Mouse (Mus musculus) c-Kit-negative CD71-positive TER-119-positive erythroid progenitor cells, embryonic 14.5 days (primary cell): Measurements from ENCODE around the gene Csnk1e.
"Not testable (repeated sequence)": the region's sequence is repeated elsewhere in the genome, so short reads cannot be mapped to it uniquely, and the experiment has no call there.

Source experiments
- DNase-seq: peaks from one replicate; pipeline ENCODE4 v3.0.0-alpha.2; 2013; ENCODE audit warnings: low read depth, low spot score

The Csnk1e gene

DNA sequence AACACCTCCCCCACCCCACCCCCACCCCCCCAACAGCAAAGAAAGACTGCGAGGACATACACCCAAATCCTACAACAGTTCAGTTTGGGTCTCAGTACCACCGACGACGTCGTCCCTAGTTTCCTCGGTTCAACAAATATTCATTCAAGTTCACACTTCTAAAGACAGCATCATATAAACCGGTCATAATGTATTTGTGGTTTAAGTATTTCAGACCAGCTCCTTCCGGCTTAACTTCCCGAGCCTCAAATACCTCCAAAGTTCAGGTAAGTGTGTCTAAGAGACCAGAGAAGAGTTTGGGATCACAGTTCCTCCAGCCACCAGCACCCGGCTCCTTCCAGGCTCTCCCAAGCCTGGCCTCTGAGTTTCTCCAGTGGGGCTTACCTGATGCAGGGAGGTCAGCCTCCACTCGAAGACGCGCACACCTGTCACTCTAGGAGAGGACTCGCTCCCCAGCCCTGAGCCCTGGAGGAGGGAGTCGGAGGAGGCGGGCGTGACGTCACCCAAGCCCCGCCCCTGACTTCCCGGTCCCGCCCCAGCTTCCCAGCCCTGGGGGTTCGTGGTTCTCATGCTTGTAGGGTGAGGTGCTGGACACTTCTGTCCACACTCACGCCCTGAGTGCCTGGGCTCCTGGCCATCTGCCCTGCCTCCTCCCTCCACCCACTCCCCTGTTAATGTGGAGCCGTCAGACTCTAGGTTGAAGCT is at the start of gene Csnk1e:
Gene Csnk1e, minus strand, starts transcription at position 461 of the 705 bp plus-strand sequence.
- no peak for DNase-seq

DNA sequence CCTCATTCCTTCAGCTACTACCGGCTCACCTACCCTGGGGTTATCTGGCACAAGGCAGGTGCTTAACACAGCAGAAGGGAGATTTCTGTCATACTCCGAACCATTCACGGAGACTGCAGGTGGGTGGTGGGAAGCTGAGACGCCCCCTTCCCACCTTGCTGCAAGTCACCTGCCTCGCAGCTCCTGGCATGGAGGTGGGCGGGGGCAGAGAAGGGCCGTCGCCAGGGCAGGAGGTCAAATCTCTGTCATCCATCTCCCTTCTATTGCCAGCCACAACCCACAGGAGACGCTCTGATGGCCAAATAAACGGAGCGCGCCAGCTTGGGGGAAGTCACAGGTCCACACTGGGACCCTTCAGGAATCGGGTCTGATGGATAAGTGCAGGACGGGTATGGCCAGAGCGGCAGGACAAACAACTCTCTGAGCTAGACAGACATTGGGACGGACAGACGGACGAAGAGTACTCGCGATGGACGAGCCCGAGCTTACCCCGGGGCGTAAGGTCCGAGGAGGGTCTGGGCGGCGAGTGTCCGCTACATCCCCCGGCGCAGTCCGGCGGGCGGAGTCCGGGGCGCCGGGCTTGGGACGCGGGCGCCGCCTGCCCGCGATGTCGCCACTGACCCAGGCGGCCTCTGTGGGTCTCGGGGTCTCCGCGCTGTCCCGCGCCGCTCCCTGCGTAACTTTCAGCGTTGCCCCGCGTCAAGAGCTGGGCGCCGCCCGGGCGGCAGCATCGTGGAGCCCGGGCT is 49.5 kb upstream of the Csnk1e start, which contains the start of gene Kcnj4:
Gene Kcnj4, minus strand, starts transcription at position 535 of the 746 bp plus-strand sequence.
- no peak for DNase-seq

DNA sequence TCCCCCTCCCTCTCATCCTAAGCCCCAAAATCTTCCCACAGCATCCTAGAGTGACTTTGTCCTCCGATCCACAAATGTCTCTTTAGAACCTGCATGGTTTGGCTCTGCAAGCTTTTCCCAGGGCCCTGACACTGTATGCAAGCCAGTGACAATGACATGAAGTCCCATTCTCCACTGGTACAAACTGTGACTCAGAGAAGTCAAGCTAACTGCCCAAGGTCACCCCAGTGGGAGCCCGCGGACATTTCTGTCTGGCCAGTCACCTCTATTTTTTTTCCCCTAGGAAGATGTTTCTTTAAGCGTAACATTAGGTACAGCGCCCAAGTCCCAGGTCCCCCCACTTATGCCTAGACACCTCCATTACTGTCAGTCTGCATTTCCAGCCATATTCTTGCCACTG is 48.1 kb upstream of the Csnk1e start:
- no peak for DNase-seq

DNA sequence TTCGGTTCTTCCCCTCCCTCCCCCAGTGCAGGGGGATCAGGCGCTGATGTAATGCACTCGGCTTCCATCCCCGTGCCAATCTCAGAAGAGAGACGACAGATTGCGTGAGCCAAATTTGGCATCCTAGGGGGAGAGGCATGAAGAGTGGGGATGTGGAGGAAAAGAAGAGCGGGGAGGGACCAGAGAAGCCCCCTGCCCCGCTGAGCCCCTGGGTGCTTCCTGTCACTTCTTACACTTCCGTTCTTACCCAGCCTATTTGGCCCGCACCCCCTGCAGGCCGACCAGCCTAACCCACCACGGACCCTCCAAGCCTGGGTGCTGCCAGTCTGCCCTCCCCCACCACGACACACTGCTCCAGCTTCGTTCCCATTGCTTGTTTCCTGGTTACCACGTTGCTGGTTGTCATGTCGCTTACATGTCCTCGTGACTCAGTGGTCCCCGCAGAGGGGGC is 47.5 kb upstream of the Csnk1e start:
- DNase-seq = no peak

DNA sequence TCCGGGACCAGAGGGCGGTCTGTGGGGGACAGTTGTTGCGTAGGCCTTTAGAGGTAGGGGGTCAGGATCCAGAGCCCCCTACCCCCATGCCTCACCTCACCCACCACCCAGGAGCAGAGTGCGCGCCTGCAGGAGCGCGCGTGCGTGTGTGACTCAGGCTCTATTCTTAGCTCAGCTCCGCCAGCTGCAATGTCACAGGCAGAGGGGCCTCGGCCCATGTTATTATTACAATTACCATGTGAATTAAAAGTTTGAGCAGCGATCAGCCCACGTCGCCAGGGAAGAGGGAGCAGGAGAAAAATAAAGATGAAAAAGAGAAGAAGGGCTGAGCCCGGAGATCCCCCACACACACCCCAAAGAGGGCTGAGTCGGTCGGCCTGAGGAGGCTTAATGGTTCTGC is 44.7 kb upstream of the Csnk1e start:
- DNase-seq = no peak

DNA sequence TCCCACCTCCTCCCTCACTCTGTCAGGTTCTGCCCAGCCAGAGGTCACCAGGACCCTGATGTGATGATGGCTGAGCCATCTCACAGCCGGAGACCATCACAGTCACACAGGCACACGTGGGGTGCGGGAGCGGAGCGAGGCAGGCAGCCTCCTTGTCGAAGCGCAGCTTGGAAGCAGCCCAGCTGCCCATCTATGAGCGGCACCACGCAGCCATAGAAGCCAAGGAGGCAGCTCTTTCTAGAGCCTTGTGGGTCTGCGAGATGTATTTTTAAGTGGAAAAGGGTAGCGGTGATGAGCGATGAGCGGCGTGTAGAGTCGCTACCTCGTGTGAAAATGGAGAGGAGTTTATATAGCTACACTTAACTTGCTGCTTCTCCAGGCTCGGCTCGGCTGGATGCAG is 38.2 kb upstream of the Csnk1e start:
- no peak for DNase-seq

DNA sequence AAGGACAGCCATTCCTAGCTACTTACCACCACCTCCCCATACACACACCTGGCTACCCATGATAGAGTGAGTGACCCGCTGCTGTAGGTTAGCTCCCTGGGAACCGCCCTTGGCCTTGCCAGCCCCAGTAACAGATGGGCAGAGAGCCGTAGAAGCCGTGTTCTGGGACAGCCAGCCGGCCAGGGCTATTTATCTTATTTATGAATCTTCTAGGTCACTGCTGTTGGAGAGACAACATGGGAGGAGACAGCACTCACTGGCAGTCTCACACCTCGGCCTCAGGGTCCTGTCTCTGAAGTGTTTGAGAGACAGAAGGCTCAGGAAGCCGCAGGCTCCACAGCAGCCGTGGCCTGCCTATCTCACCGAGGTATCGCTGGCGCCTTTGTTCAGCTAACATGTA is 34.1 kb upstream of the Csnk1e start:
- DNase-seq = no peak

DNA sequence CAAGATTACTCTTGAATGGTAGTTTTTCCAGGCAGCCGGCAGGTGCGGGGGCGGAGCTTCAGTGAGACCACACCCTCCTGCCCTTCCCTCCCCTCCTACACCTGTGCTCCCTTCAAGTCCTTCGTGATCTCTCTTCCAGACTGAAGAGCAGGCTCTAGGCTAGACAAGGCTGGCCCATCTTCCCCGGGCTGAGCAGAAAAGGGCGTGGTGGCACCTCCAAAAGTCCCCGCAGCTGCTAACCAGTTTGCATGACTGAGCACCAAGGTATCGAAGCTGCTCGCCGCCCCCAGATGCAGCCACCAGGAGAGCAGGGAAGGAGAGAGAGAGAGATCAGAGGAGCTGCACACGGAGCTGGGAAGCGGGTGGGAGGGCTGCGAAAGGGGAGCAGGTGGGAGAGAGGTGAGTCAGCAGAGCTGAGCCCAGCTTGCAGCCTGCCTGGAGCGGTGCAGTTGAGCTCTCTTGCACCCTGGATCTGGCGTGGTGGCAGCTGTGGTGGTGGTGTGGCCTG is 25.9 kb upstream of the Csnk1e start:
- no peak for DNase-seq

DNA sequence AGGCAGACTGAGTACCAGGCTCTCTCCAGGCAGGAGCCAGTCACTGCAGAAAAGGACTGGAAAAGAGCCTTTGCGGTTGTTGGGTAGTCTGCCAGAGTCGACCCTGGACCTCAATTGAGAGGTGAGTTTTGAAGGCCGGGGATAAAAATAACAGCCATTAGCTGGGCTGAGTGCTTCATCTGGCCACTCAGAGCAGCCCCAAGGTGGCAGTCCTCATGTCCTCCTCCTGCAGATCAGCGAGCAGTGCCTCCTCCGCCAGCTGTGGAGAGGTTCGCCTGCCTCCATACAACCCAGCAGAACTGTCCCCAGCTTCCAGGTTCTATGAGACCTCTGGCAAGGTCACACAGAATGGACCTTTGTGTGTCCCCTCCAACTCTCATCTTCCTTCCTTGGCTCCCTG is 21.9 kb upstream of the Csnk1e start:
- DNase-seq = no peak

DNA sequence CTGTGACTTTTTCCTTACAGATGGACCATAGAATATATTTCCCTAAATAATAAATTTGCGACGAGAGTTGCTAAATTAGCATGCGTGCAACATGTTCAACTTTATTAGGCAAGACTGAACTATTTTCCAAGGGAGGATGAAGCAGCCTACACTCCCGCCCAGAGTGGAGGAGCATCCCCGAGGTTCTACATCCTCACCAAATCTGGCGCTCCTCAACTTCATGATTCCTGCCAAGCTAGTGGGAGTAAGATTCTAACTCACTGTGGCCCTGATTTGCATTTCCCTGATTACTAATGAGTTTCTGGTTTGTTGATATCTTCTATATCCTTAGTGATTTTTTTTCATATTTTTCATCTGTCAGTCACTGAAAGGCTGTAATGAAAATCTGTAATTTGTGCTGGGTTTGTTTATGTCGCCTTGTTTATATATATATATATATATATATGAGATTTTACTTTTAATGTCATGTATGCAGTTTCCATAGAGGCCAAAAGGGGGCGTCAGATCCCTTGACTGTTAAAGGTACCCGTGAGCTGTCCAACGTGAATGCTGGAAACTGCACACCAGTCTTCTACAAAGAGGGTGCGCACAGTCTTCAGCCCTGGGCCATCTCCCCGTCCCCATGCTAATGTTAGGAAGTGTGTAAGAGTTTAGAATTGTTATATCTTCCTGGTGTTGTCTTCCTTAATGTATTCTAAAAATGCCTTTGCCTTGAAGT is 18.4 kb upstream of the Csnk1e start:
- DNase-seq = no peak

DNA sequence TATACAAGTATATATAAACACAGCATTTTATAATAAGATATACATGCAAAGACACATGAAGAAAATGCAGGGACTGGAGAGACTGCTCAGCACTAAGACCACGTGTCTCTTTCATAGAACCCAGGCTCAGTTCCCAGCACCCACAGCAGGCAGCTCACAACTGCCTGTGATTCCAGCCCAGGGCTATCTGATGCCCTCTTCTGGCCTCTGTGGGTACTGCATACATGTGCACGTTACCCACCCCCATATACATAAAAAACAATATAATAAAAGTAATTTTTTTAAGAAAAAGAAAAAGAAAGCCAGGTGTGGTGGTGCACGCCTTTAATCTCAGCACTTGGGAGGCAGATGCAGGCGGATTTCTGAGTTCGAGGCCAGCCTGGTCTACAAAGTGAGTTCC is 17.7 kb upstream of the Csnk1e start:
- no peak for DNase-seq

DNA sequence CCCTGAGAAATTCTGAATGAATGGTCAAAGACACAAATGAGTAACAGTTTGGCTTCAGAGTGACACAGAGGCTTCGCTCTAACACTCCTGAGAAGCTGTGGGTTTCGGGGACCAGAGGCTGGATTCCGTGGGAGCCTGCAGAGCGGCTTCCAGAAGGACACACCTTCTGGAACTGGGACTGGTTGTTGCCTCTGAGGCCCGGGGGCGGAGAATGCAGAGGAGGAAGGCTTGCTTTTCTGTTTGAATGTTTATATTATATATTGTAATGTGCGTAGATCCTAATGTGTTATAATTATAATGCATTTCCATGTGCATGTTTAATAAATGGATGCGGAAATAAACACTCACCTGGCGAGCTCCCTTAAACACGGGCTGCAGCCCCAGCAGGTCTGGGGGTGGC is 15.7 kb upstream of the Csnk1e start:
- no peak for DNase-seq

DNA sequence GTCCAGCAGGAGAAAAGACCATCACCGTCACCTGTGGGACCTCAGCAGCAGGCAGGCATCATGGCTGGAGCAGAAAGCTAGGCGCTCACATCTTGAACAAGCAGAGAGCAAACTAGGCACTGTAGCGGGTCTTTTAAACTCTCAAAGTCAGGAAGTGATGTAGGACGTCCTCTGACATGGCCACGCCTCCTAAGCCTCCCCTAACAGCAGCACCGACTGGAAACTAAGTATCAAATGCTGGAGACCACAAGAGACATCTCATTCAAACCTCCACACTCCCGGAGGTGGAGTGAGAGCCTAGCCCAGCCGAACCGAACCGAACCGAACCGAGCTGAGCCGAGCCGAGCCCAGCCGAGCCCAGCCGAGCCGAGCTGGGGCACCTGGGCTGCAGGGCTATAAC is 15.2 kb upstream of the Csnk1e start:
- no peak for DNase-seq

DNA sequence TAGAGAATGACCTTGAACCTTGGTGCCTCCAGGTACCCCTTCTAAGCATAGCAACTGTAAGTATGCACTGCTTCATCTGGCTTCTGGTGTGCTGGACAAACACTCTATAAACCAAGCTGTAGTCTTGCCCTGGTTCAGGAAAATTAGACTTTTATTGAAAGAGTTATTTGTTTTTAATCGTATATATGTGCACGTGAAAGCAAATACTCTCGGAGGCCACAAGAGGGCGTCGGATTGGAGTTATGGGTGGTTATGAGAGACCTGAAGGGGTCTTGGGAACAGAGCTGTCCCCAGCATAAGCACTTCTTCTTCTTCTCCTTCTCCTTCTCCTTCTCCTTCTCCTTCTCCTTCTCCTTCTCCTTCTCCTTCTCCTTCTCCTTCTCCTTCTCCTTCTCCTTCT is 14.2 kb upstream of the Csnk1e start:
- no peak for DNase-seq

DNA sequence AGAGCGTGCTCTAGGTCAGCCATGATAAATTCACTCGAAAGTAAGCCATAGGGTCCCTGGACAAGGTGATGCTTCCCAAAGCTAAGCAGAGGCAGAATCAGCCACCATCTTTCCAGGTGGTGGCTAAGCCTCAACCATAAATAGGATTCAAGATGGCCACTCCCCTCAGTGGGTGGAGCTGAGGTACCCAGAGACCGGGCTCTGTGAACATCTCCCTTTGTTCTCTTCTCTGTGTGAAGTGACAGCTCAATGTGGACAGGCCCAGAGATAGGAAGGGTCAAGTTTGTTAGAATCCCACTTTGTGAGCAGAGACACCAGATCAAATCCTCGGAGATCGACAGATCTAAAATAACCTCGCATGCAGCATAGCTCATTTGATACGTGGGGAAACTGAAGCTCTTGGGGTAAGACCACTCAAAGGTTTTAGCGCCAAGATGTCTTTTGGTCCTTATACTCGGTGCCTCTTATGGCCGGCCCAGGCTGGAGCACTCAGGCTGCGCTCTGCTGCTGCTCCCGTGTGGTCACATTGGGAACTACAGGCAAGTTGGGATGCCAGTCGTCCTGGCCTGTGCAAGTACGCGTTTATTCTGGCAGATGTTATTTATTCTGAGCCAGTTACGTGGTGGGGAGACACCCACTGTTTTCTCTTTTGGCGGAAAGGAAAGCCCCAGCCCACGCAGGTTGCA is 11.4 kb upstream of the Csnk1e start:
- peak; percentile 15 for DNase-seq

DNA sequence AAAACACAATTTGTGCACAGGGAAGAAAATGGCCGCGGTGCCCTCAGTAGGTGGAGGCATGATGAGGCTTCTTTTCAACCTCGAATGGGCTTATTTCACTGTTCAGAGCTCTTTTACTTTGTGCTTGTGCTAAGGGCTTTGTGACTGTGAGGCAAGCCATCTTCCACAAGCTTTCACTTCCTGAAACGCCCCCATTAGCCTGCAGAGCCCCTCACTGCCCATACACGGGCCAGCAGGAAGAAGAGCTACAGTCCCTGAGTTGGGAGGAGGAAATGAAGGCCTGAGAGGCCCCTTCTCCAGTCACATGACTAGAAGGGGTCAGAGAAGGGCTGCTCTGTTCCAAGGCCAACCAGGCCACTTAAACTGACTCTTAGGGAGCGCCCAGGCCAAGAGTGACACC is 1.2 kb upstream of the Csnk1e start:
- no peak for DNase-seq

DNA sequence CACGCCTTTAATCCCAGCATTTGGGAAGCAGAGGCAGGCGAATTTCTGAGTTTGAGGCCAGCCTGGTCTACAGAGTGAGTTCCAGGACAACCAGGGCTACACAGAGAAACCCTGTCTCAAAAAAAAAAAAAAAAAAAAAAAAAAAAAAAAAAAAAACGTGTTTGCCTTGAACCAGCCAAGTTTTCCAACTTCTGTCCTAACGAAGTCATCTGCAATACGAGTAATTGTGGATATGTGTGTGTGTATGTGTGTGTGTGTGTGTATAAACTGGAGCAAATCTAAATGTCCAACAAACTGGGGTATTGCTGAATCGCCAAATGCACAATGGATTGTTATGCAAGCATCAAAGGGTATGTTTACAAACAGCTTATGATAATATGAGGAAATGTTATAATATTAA is 738 bp upstream of the Csnk1e start:
- DNase-seq = not testable (repeated sequence)

DNA sequence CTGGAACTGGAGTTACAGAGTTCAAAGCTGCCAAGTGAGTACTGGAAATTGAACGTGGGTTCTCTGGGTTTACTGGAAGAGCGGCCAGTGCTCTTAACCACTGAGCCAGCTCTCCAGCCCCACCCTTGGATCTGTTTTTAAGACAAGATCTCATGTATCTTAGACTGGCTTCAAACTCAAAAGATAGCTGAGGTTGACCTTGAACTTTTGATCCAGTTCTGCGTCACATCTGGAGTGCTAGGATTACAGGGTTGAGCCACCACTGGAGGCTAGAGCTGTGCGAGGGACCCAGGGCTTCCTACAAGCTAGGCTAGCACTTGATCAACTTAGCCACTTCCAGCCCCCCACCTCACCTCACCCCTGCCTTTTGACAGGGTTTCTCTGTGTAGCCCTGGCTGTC is 1.5 kb downstream of the Csnk1e start:
- DNase-seq = no peak

DNA sequence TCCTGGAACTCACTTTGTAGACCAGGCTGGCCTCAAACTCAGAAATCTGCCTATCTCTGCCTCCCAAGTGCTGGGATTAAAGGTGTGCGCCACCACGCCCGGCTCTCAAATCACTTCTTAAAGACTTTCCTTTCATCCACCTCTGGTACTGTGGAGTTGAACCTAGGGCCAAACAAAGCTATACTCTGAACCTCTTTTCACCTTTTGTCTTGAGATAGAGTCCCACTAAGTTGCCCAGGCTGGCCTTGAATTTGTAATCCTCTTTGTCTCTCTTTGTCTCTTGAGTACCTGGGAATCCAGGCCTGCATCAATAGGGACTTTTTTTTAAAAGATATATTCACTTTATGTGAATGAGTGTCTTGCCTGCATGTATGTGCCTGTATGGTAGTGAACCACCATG is 7.3 kb downstream of the Csnk1e start:
- DNase-seq = no peak

DNA sequence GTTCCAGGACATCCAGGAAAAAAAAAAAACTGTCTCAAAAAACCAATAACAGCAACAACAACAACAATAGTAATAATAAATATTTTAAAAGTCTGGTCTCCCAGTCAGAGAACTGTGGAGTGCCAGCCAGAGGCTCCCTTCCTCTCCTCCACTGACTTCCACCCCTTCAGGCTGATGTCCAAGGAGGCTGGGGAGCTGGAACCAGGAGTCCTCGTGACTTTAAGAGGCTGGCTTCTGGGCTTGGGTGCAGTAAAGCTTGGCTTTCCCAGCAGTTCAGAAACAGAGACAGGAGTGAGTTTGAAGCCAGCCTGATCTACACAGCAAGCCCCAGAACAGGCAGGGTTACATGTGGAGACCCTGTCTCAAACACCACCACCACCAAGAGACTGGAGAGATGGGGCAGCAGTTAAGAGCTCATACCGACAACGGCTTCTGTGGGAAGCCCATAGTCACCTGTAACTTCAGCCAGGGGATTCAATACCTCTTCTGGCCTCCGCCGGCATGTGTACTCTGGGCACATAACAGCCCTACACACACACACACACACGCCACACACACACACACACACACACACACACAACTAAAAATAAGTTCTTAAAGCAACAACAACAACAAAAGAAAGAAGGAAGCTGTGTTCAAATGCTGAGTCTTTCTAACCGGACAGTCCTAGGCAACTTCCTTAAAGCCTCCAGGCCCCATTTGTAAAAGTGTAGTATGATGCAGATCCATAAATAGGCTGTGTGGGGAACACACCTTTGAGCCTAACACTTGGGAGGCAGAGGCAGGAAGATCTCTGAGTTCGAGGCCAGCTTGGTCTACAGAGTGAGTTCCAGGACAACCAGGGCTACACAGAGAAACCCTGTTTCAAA is 9.3 kb downstream of the Csnk1e start:
- DNase-seq = no peak
